Mouse (Mus musculus): ENCODE measurements around the gene Uhrf1.
"Not testable (repeated sequence)": the region's sequence is repeated elsewhere in the genome, so short reads cannot be mapped to it uniquely, and the experiment has no call there.

Uhrf1 gene

GRCm38 (mm10) chr17:56303160-56303846, at the start of gene Uhrf1:
Gene Uhrf1, plus strand, starts transcription at chr17:56303321.
- DNase-seq: peak; percentile 83

- DNase-seq: no peak
These were observed 48.4 kb upstream of the Uhrf1 start for GRCm38 (mm10) chr17:56254695-56255094.

- DNase-seq: peak; percentile 20
These were observed 47.7 kb upstream of the Uhrf1 start for GRCm38 (mm10) chr17:56255429-56255828.

- peak; percentile 98 for DNase-seq
These were observed 47.3 kb upstream of the Uhrf1 start for GRCm38 (mm10) chr17:56255863-56256238.

GRCm38 (mm10) chr17:56256239-56256881, 46.8 kb upstream of the Uhrf1 start, which contains the start of gene Fem1a:
Gene Fem1a, plus strand, starts transcription at chr17:56256810.
- DNase-seq: peak; percentile 91

- DNase-seq: peak; percentile 16
These were observed 45.8 kb upstream of the Uhrf1 start for GRCm38 (mm10) chr17:56257181-56257894.

- DNase-seq: not testable (repeated sequence)
These were observed 44.9 kb upstream of the Uhrf1 start for GRCm38 (mm10) chr17:56258269-56258668.

- not testable (repeated sequence) for DNase-seq
These were observed 44.3 kb upstream of the Uhrf1 start for GRCm38 (mm10) chr17:56258812-56259211.

- DNase-seq: no peak
These were observed 43.7 kb upstream of the Uhrf1 start for GRCm38 (mm10) chr17:56259301-56260037.

GRCm38 (mm10) chr17:56261166-56261565, 42.0 kb upstream of the Uhrf1 start:
- DNase-seq: no peak

- DNase-seq: no peak
These were observed 40.5 kb upstream of the Uhrf1 start for GRCm38 (mm10) chr17:56262645-56263094.

- peak; percentile 80 for DNase-seq
These were observed 39.1 kb upstream of the Uhrf1 start for GRCm38 (mm10) chr17:56264020-56264419.

GRCm38 (mm10) chr17:56265011-56265410, 38.1 kb upstream of the Uhrf1 start:
- no peak for DNase-seq

GRCm38 (mm10) chr17:56265869-56266268, 37.3 kb upstream of the Uhrf1 start:
- no peak for DNase-seq

- DNase-seq: no peak
These were observed 36.9 kb upstream of the Uhrf1 start for GRCm38 (mm10) chr17:56266271-56266670.

GRCm38 (mm10) chr17:56269153-56269630, 33.9 kb upstream of the Uhrf1 start:
- DNase-seq: peak; percentile 63

GRCm38 (mm10) chr17:56269741-56270140, 33.4 kb upstream of the Uhrf1 start:
- DNase-seq: no peak

GRCm38 (mm10) chr17:56271609-56272253, 31.4 kb upstream of the Uhrf1 start:
- no peak for DNase-seq

GRCm38 (mm10) chr17:56272644-56273043, 30.5 kb upstream of the Uhrf1 start:
- no peak for DNase-seq

GRCm38 (mm10) chr17:56273482-56273881, 29.6 kb upstream of the Uhrf1 start:
- DNase-seq: no peak

GRCm38 (mm10) chr17:56273986-56274385, 29.1 kb upstream of the Uhrf1 start:
- no peak for DNase-seq

- DNase-seq: peak; percentile 27
These were observed 27.2 kb upstream of the Uhrf1 start for GRCm38 (mm10) chr17:56275842-56276480.
